Mouse (Mus musculus) liver, postnatal 0 days (tissue): Measurements from ENCODE around the gene Rsad1. TPM values are rescaled to one million over a fixed set of nuclear protein-coding genes. Genes with fewer than 3 reads are reported as not detected.

ENCODE experiments used
- ATAC-seq: fragments of 200-750 bp; cut with Nextera tagmentation; 2 replicates; pipeline ENCODE4 v1.8.0; 2017; ENCODE audit warnings: mild to moderate bottlenecking, moderate library complexity
- DNase-seq: peaks from one replicate; pipeline ENCODE4 v3.0.0-alpha.2; 2016
- H3K27ac ChIP-seq: fragments of 300-500 bp; sonication (generic); 2 replicates; pipeline ENCODE4 v1.5.1; 2014; ENCODE audit warnings: antibody characterized with exemption, moderate library complexity, mild to moderate bottlenecking, low read depth
- H3K27me3 ChIP-seq: fragments of 300-500 bp; sonication (generic); 2 replicates; pipeline ENCODE4 v1.6.1; 2014; ENCODE audit warnings: low read length, control low read depth, mixed read lengths; ENCODE audit not compliant: insufficient read depth
- H3K36me3 ChIP-seq: fragments of 300-500 bp; sonication (generic); replicated peaks from 2 replicates; pipeline ENCODE4 v1.6.1; 2014; ENCODE audit warnings: mild to moderate bottlenecking, control low read depth, low read length, moderate library complexity, mixed read lengths; ENCODE audit not compliant: insufficient read depth
- H3K4me1 ChIP-seq: fragments of 300-500 bp; sonication (generic); 2 replicates; pipeline ENCODE4 v1.6.1; 2014; ENCODE audit warnings: antibody characterized with exemption, mild to moderate bottlenecking, control low read depth; ENCODE audit not compliant: insufficient read depth
- H3K4me2 ChIP-seq: fragments of 300-500 bp; sonication (generic); 2 replicates; pipeline ENCODE4 v1.6.1; 2014; ENCODE audit warnings: low read depth, mild to moderate bottlenecking, low read length, moderate library complexity, mixed read lengths
- H3K4me3 ChIP-seq: fragments of 300-500 bp; sonication (generic); 2 replicates; pipeline ENCODE4 v1.5.1; 2014; ENCODE audit warnings: low read depth, low read length
- H3K9ac ChIP-seq: fragments of 300-500 bp; sonication (generic); replicated peaks from 2 replicates; pipeline ENCODE4 v1.6.1; 2014; ENCODE audit warnings: mild to moderate bottlenecking, moderate library complexity
- H3K9me3 ChIP-seq: fragments of 300-500 bp; sonication (generic); 2 replicates; pipeline ENCODE4 v1.6.1; 2016; ENCODE audit warnings: mild to moderate bottlenecking, control low read depth, low read length, mixed read lengths
- CTCF ChIP-seq: sonication (generic); IDR thresholded peaks from 2 replicates; pipeline ENCODE4 v1.5.1; 2016; ENCODE audit warnings: antibody characterized with exemption, low read depth
- EP300 ChIP-seq: IDR thresholded peaks from 2 replicates; pipeline ENCODE4 v1.6.1; 2016; ENCODE audit warnings: antibody characterized with exemption, low read depth, mild to moderate bottlenecking
- WGBS: fragments of 180-500 bp; shearing (Covaris S2); extraction: QIAGEN DNeasy Blood & Tissue Kit; methylation state at CpG from one replicate; pipeline ENCODE4 v1.1.7; 2014; ENCODE audit not compliant: insufficient replicate concordance; 5-methylcytosine and 5-hydroxymethylcytosine counted together
- polyA plus RNA-seq: library from polyadenylated mRNA; unstranded; fragments of >200 nt; fragmentation: Nextera tagmentation; extraction: Ambion mirVana; gene quantifications from 2 replicates; pipeline ENCODE4 v1.2.1, GENCODE M21; 2015

The Rsad1 gene
- polyA plus RNA-seq, 1 experiment from 2014 or later: 1.9 TPM

GRCm38 (mm10) chr11:94558226-94558625 lies 9.2 kb upstream of the Rsad1 start:
- no peak overlapping the region for H3K4me3 ChIP-seq
- H3K36me3 ChIP-seq: no peaks in the 10 kb centered on the region
- no peak for ATAC-seq
- no peaks in the 10 kb centered on the region for H3K4me1 ChIP-seq
- 72% methylated on average over 3 of the region's 3 CpGs for WGBS
- no peak for TF ChIP-seq CTCF
- no peak for TF ChIP-seq EP300
- H3K9me3 ChIP-seq: no peaks in the 10 kb centered on the region
- DNase-seq: no peak
- no peak overlapping the region for H3K9ac ChIP-seq
- H3K4me2 ChIP-seq: no peak overlapping the region
- H3K27me3 ChIP-seq: no peaks in the 10 kb centered on the region
- no peak overlapping the region for H3K27ac ChIP-seq

GRCm38 (mm10) chr11:94550442-94550744 lies 1.3 kb upstream of the Rsad1 start:
- ATAC-seq (no peak), DNase-seq (no peak)
- TF ChIP-seq EP300 (no peak), CTCF (no peak)
- no peaks in the 10 kb centered on the region for H3K9me3 ChIP-seq
- H3K9ac ChIP-seq: no peak overlapping the region
- no peaks in the 10 kb centered on the region for H3K27me3 ChIP-seq
- peaks cover 10% of the 10 kb centered on the region for H3K4me1 ChIP-seq
- H3K4me3 ChIP-seq: no peak overlapping the region
- no peak overlapping the region for H3K4me2 ChIP-seq
- no peaks in the 10 kb centered on the region for H3K36me3 ChIP-seq
- H3K27ac ChIP-seq: peak overlapping the region; percentile 12; the same call in 1 of the 2 replicates
- 50% methylated on average over 5 of the region's 5 CpGs for WGBS

GRCm38 (mm10) chr11:94549691-94550441 lies 811 bp upstream of the Rsad1 start:
- 38% methylated on average over 10 of the region's 10 CpGs for WGBS
- Histone ChIP-seq H3K36me3 (no peaks in the 10 kb centered on the region), H3K9me3 (no peaks in the 10 kb centered on the region), H3K27me3 (no peaks in the 10 kb centered on the region), H3K4me1 (peaks cover 10% of the 10 kb centered on the region), H3K4me3 (no peak overlapping the region; the same call in 1 of the 2 replicates), H3K27ac (peak overlapping the region; percentile 81; the same call in 1 of the 2 replicates), H3K9ac (no peak overlapping the region; the same call in 1 of the 2 replicates), H3K4me2 (peak overlapping the region; percentile 88)
- no peak for TF ChIP-seq EP300
- TF ChIP-seq CTCF: no peak
- ATAC-seq (no peak), DNase-seq (no peak)

GRCm38 (mm10) chr11:94548041-94548784 lies 842 bp downstream of the Rsad1 start:
- DNase-seq (peak; percentile 48), ATAC-seq (peak; percentile 40)
- H3K4me3 ChIP-seq: peak overlapping the region; percentile 65
- TF ChIP-seq EP300: no peak
- TF ChIP-seq CTCF: no peak
- peak overlapping the region; percentile 81; the same call in 1 of the 2 replicates for H3K27ac ChIP-seq
- H3K9me3 ChIP-seq: no peaks in the 10 kb centered on the region
- H3K4me2 ChIP-seq: peak overlapping the region; percentile 88
- H3K4me1 ChIP-seq: peaks cover 10% of the 10 kb centered on the region
- no peaks in the 10 kb centered on the region for H3K36me3 ChIP-seq
- peak overlapping the region; percentile 69 for H3K9ac ChIP-seq
- H3K27me3 ChIP-seq: no peaks in the 10 kb centered on the region
- WGBS: 7% methylated on average over 24 of the region's 24 CpGs

- H3K9me3 ChIP-seq: no peaks in the 10 kb centered on the region
- no peaks in the 10 kb centered on the region for H3K27me3 ChIP-seq
- no peak overlapping the region for H3K27ac ChIP-seq
- peaks cover 10% of the 10 kb centered on the region for H3K4me1 ChIP-seq
- DNase-seq (no peak), ATAC-seq (no peak)
- no peaks in the 10 kb centered on the region for H3K36me3 ChIP-seq
- H3K4me3 ChIP-seq: no peak overlapping the region
- no peak overlapping the region for H3K4me2 ChIP-seq
- no peak overlapping the region for H3K9ac ChIP-seq
- WGBS: 87% methylated on average over 6 of the region's 6 CpGs
- TF ChIP-seq EP300 (no peak), CTCF (no peak)
Observed at GRCm38 (mm10) chr11:94547271-94547670, 1.8 kb downstream of the Rsad1 start.

- no peaks in the 10 kb centered on the region for H3K27me3 ChIP-seq
- no peaks in the 10 kb centered on the region for H3K36me3 ChIP-seq
- DNase-seq: no peak
- no peak overlapping the region for H3K4me2 ChIP-seq
- no peaks in the 10 kb centered on the region for H3K9me3 ChIP-seq
- H3K27ac ChIP-seq: no peak overlapping the region
- TF ChIP-seq EP300: no peak
- TF ChIP-seq CTCF: no peak
- H3K9ac ChIP-seq: no peak overlapping the region
- peaks cover 10% of the 10 kb centered on the region for H3K4me1 ChIP-seq
- no peak overlapping the region for H3K4me3 ChIP-seq
- WGBS: 86% methylated on average over 5 of the region's 5 CpGs
- no peak for ATAC-seq
Observed at GRCm38 (mm10) chr11:94546381-94546780, 2.7 kb downstream of the Rsad1 start.
